Mouse (Mus musculus) common myeloid progenitor, adult 5-6 weeks (primary cell): Measurements from ENCODE around the gene Swt1. TPM values are rescaled to one million over a fixed set of nuclear protein-coding genes. Genes with fewer than 3 reads are reported as not detected.

Experiments
- ATAC-seq: replicated peaks from 2 replicates; pipeline ENCODE4 v1.8.0; 2016; ENCODE audit warnings: low read depth, mild to moderate bottlenecking, moderate TSS enrichment, inconsistent platforms; ENCODE audit not compliant: poor library complexity, severe bottlenecking
- total RNA-seq: library from RNA; stranded (forward); fragments of 200-1000, 187-1606 nt; gene quantifications from 2 replicates; pipeline ENCODE4 v1.2.3, GENCODE M21; 2017

Swt1 gene
- total RNA-seq, 1 experiment from 2014 or later = 26.3 TPM

- no peak for ATAC-seq
These were observed 99.7 kb downstream of the Swt1 start for GRCm38 (mm10) chr1:151328341-151329097.

GRCm38 (mm10) chr1:151325328-151325727, 102.9 kb downstream of the Swt1 start:
- ATAC-seq = no peak

DNA sequence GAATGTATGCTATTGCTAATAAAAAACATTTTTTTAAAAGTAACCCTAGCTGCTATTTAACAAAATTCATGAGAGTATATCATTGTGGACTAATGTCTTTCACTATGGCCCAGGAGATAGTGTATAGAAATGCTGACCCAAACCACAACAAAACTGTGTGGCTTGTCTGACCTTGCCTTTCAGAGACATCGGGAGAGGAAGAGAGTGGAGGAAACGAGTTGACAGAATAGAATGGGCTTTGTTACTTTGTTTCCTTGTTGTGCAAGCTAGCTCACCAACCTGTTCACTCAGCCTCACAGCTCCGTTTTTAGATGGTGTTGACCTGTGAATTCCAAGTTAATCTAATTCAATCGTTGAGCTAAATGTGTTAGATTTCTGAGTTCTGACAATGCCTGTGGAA, 107.8 kb downstream of the Swt1 start:
- peak; percentile 52; the same call in 1 of the 2 replicates for ATAC-seq

GRCm38 (mm10) chr1:151319267-151319666, 109.0 kb downstream of the Swt1 start:
- ATAC-seq = no peak

Other genes starting within 250 kb of the Swt1 start
- 0.69 TPM in 1 of 2 replicates, not detected in the other for gene Gm47985, start 245.9 kb downstream of the Swt1 start, total RNA-seq
- gene Gm8947, start 236.1 kb downstream of the Swt1 start, total RNA-seq = not detected in 2 replicates
- gene Gm47995, start 230.0 kb downstream of the Swt1 start, total RNA-seq = not detected in 2 replicates
- not detected in 2 replicates for gene 3110040M04Rik, start 224.3 kb downstream of the Swt1 start, total RNA-seq
- 1.6 and 4.8 TPM in 2 replicates for gene Gm47996, start 218.3 kb downstream of the Swt1 start, total RNA-seq
- gene Ivns1abp, start 84.0 kb downstream of the Swt1 start, total RNA-seq = 467 and 489 TPM in 2 replicates
- gene Trmt1l, start 87 bp upstream of the Swt1 start, total RNA-seq = 26.3 and 28.6 TPM in 2 replicates
- 113 and 114 TPM in 2 replicates for gene Rnf2, start 72.5 kb upstream of the Swt1 start, total RNA-seq
- gene Fam129a, start 142.7 kb upstream of the Swt1 start, total RNA-seq = 7.9 and 13.9 TPM in 2 replicates